Mouse (Mus musculus) cortical plate, adult 2 months (tissue): Measurements from ENCODE around the gene Rbm39. TPM values are rescaled to one million over a fixed set of nuclear protein-coding genes. Genes with fewer than 3 reads are reported as not detected.
A peak's percentile ranks its signal among the peaks of the same experiment; 100 is the strongest.
"Not testable (repeated sequence)": the region's sequence is repeated elsewhere in the genome, so short reads cannot be mapped to it uniquely, and the experiment has no call there.

Experiments
- H3K27ac ChIP-seq: fragments of 200-500 bp; 2 replicates; pipeline ENCODE4 v1.5.1; 2012; ENCODE audit warnings: low read length, control low read depth, inconsistent platforms; ENCODE audit not compliant: insufficient read depth
- H3K4me1 ChIP-seq: fragments of 200-500 bp; 2 replicates; pipeline ENCODE4 v1.6.1; 2011; ENCODE audit warnings: low read length; ENCODE audit not compliant: control insufficient read depth, insufficient read depth
- H3K4me3 ChIP-seq: fragments of 200-500 bp; 2 replicates; pipeline ENCODE4 v1.5.1; 2011; ENCODE audit warnings: mild to moderate bottlenecking, low read length, control low read depth; ENCODE audit not compliant: insufficient read depth
- CTCF ChIP-seq: fragments of 200-500 bp; IDR thresholded peaks from 2 replicates; pipeline ENCODE4 v1.5.1; 2011; ENCODE audit warnings: mild to moderate bottlenecking, control low read depth, low read length; ENCODE audit not compliant: insufficient read depth; ENCODE audit errors: extremely low read depth
- POLR2A ChIP-seq: fragments of 200-500 bp; IDR thresholded peaks from 2 replicates; pipeline ENCODE4 v1.6.1; 2011; ENCODE audit warnings: mild to moderate bottlenecking, low read length, control low read depth; ENCODE audit not compliant: insufficient read depth; ENCODE audit errors: extremely low read depth
- polyA plus RNA-seq: library from polyadenylated mRNA; depleted of rRNA; stranded (reverse); fragments of >200 nt; gene quantifications from 2 replicates; pipeline ENCODE4 v1.2.3, GENCODE M21; 2012

Rbm39 gene
- polyA plus RNA-seq, 1 experiment = 131 TPM

DNA sequence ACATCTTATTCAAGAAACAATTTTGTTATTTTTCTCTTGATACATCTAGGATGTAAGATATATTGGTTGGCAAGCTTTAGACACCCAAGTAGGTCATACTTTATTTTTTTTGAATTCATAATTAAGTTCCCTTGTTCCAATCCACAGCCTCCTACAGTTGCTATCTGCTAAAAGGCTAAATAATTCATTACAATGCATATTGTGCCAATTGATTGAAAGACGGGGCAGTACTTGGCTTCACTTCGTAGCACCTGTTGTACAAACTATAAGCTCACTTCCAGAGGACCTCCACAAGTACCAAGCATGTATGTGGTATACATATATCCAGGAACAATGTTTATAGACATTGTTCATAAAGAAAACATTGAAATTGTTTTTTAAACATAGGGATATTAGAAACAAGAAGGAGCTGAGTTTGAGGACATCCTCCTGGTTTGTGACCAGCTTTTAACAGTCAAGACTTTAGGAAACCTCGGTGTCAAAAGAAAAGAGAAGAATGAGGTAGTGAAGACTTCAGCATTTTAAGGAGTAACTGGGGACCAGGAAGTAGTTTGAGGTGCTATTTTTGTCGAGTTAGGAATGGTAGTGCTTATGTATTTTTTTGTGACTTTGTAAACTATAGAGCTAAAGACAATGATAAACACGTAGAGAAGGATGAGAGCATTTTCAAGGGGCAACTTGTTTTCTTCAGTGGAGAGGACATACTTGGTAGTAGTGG lies 33.6 kb downstream of the Rbm39 start:
- no peak for TF ChIP-seq CTCF
- no peak for TF ChIP-seq POLR2A

GRCm38 (mm10) chr2:156145486-156146130 lies 34.4 kb downstream of the Rbm39 start:
- TF ChIP-seq POLR2A (no peak), CTCF (no peak)
- H3K27ac ChIP-seq = no peak overlapping the region
- H3K4me1 ChIP-seq = no peaks in the 10 kb centered on the region
- H3K4me3 ChIP-seq = no peak overlapping the region

More for the DNA sequence above, 33.6 kb downstream of the Rbm39 start:
- no peak overlapping the region for H3K4me3 ChIP-seq
- H3K4me1 ChIP-seq = no peaks in the 10 kb centered on the region
- no peak overlapping the region for H3K27ac ChIP-seq

DNA sequence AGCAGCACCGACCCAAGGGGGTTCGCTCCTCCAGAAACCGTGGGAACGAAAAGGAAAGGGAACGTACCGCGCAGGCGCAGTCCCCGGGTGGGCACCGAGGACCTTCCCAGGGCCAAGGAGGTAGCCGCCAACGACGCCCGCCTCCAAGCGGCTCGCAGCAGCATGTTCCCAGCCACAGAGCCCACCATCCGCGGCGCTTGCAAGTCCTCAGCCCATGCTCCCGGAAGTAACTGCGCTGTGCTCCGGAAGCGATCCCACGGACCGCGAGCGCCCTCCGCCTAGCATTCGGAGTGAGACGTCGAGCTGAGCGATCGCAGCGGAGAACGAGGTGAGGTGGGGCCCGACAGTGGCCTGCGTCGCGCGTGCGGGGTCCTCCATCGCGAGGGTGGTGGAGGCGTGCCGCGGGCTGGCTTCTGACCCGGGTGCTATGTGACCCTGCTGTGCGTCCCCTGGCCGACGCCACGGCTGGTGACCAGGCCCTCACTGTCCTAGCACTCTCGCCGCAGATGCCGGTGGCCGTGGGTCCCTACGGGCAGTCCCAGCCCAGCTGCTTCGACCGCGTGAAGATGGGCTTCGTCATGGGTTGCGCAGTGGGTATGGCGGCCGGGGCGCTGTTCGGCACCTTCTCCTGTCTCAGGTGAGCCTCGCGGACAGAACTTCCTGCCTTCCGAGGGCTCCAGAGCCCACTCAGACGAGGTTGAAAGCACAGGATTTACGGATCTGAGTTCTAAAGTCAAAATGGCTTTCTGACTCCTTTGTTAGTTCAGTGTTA lies 35.9 kb downstream of the Rbm39 start, which contains the start of the genes Romo1 and Nfs1:
TSS of gene Romo1 (plus strand) at position 87 of the 772 bp plus-strand sequence.
TSS of gene Nfs1 (minus strand) at position 234 of the 772 bp plus-strand sequence.
- Histone ChIP-seq H3K4me3 (peak within 1 kb of the TSS; percentile 75), H3K4me1 (no peaks in the 10 kb centered on the region), H3K27ac (peak within 1 kb of the TSS; percentile 54)
- TF ChIP-seq POLR2A (peak; percentile 84), CTCF (no peak; the same call in 1 of the 2 replicates)

- Histone ChIP-seq H3K27ac (no peak overlapping the region), H3K4me3 (peak overlapping the region; percentile 75), H3K4me1 (no peaks in the 10 kb centered on the region)
- TF ChIP-seq POLR2A (no peak), CTCF (no peak)
Observed at GRCm38 (mm10) chr2:156143367-156143766, 36.7 kb downstream of the Rbm39 start.

- H3K4me1 ChIP-seq = no peaks in the 10 kb centered on the region
- peak overlapping the region; percentile 75; the same call in 1 of the 2 replicates for H3K4me3 ChIP-seq
- TF ChIP-seq POLR2A (no peak), CTCF (no peak)
- no peak overlapping the region for H3K27ac ChIP-seq
Observed at GRCm38 (mm10) chr2:156142820-156143219, 37.2 kb downstream of the Rbm39 start.

DNA sequence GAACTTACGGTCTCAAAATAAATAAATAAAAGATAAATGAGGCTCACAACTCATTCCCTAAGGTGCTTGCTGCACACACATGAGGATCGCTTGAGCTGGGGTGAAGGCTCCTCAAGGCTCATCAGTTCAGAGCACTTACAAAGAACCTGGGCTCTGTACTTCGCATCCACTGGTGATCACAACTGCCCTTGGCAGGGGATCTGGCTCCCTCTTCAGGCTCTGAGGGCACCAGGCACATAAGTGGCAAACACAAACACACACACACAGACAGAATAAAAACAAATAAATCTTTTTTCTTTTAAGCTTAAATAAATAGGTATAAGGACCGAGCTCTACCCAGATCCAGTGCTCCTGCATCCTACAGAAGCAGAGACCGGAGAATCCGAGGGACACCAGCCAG lies 44.3 kb downstream of the Rbm39 start:
- TF ChIP-seq CTCF (peak; percentile 31), POLR2A (no peak)
- Histone ChIP-seq H3K4me3 (no peak overlapping the region), H3K27ac (no peak overlapping the region), H3K4me1 (no peaks in the 10 kb centered on the region)

- no peak overlapping the region for H3K4me3 ChIP-seq
- H3K27ac ChIP-seq = no peak overlapping the region
- TF ChIP-seq POLR2A (no peak), CTCF (no peak)
- H3K4me1 ChIP-seq = no peaks in the 10 kb centered on the region
Observed at GRCm38 (mm10) chr2:156134161-156134560, 45.9 kb downstream of the Rbm39 start.

- TF ChIP-seq CTCF = no peak
- TF ChIP-seq POLR2A = no peak
- Histone ChIP-seq H3K27ac (no peak within 1 kb of the TSS), H3K4me1 (no peaks in the 10 kb centered on the region), H3K4me3 (no peak within 1 kb of the TSS)
Observed at GRCm38 (mm10) chr2:156126992-156127391, 53.0 kb downstream of the Rbm39 start, which contains the start of gene Gm28036. Gene Gm28036 (minus strand): TSS chr2:156127092.

GRCm38 (mm10) chr2:156123731-156124130 lies 56.3 kb downstream of the Rbm39 start:
- H3K27ac ChIP-seq = no peak overlapping the region
- H3K4me3 ChIP-seq = no peak overlapping the region
- H3K4me1 ChIP-seq = no peaks in the 10 kb centered on the region
- TF ChIP-seq CTCF = no peak

DNA sequence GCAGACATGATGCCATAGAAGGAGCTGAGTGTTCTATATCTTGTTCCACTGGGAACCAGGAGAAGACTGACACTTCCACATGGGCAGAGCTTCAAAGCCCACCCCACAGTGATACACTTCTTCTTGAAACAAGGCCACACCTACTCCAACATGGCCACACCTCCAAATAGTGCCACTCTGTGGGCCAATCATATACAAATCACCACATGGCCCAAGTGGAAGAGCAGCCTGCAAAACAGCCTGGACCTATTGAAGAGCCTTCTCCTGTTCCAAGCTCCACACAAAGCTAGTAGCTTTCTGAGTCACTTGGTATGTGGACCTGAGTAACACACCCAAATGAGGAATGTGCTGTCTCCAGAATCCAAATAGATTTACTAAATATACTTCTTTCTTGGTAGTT lies 60.5 kb downstream of the Rbm39 start:
- Histone ChIP-seq H3K27ac (no peak overlapping the region), H3K4me1 (no peaks in the 10 kb centered on the region), H3K4me3 (no peak overlapping the region)
- TF ChIP-seq CTCF (no peak), POLR2A (no peak)

DNA sequence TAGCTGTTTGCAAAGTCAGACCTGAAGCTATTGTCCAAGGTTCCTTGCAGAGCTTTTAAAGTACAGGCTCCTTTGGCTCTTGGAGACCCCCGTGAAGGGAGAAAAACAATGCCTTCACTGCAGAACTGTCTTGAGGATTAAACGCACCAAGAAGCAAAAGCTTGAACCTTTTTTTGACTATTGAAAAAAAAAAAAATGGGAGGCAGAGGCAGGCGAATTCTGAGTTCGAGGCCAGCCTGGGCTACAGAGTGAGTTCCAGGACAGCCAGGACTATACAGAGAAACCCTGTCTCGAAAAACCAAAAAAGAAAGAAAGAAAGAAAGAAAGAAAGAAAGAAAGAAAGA lies 68.0 kb downstream of the Rbm39 start:
- not testable (repeated sequence) for H3K4me1 ChIP-seq, H3K27ac ChIP-seq
- H3K4me3 ChIP-seq = peak overlapping the region; percentile 89
